Mouse (Mus musculus) kidney, postnatal 10 days (tissue): ENCODE results near the gene Slc2a12.

Experiments used
- DNase-seq: peaks from one replicate; pipeline ENCODE4 v3.0.0; 2021; ENCODE audit warnings: mixed read lengths

The Slc2a12 gene

GRCm38 (mm10) chr10:22730992-22731271 is 86.1 kb downstream of the Slc2a12 start:
- DNase-seq = no peak

- DNase-seq = peak; percentile 97
Observed at GRCm38 (mm10) chr10:22731272-22732093, 86.7 kb downstream of the Slc2a12 start, which contains the start of gene Tbpl1. TSS of gene Tbpl1 (minus strand) at chr10:22731938.

- DNase-seq = no peak
Observed at GRCm38 (mm10) chr10:22732181-22732580, 87.4 kb downstream of the Slc2a12 start.

- no peak for DNase-seq
Observed at GRCm38 (mm10) chr10:22745922-22746321, 101.1 kb downstream of the Slc2a12 start.

- no peak for DNase-seq
Observed at GRCm38 (mm10) chr10:22746334-22747322, 101.8 kb downstream of the Slc2a12 start.

- no peak for DNase-seq
Observed at GRCm38 (mm10) chr10:22751175-22751682, 106.4 kb downstream of the Slc2a12 start.
